Mouse (Mus musculus) heart, adult 2 months (tissue): Measurements from ENCODE around the gene Gnpat.

Experiments used
- CTCF ChIP-seq: fragments of 200-600 bp; IDR thresholded peaks from 2 replicates; pipeline ENCODE4 v1.8.1; 2022; ENCODE audit warnings: antibody characterized with exemption, mild to moderate bottlenecking, moderate library complexity
- EP300 ChIP-seq: fragments of 200-500 bp; IDR thresholded peaks from 2 replicates; pipeline ENCODE4 v1.6.1; 2011; ENCODE audit warnings: low read depth, low read length, control low read depth; ENCODE audit not compliant: insufficient read depth
- POLR2A ChIP-seq: fragments of 200-500 bp; IDR thresholded peaks from 2 replicates; pipeline ENCODE4 v1.6.1; 2011; ENCODE audit warnings: mild to moderate bottlenecking, low read depth, low read length, control low read depth; ENCODE audit not compliant: insufficient read depth

DNA sequence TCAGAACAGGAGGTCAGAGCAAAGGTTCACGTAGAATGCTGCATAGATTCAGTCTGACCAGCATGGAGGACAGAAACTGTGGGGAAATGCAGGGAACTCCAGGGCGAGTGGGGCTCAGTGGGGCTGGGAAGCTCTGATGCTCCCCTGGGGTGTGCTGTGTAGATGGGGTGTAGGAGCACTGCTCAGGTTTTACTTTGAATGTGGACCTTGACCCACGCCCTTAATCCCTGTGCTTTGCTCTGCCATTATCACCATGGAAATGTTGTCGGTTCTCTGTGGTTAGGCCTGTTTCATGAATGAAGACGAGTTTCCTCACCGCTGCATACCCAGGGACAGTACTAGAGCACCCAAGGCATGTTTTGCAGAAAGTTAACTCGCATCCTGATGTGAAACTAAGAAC lies 8.6 kb downstream of the Gnpat start:
- TF ChIP-seq CTCF: no peak
- TF ChIP-seq POLR2A: no peak
- TF ChIP-seq EP300: no peak
